Comparison of ENCODE assay signal across 8 mouse cellular contexts in the genomic region with DNA sequence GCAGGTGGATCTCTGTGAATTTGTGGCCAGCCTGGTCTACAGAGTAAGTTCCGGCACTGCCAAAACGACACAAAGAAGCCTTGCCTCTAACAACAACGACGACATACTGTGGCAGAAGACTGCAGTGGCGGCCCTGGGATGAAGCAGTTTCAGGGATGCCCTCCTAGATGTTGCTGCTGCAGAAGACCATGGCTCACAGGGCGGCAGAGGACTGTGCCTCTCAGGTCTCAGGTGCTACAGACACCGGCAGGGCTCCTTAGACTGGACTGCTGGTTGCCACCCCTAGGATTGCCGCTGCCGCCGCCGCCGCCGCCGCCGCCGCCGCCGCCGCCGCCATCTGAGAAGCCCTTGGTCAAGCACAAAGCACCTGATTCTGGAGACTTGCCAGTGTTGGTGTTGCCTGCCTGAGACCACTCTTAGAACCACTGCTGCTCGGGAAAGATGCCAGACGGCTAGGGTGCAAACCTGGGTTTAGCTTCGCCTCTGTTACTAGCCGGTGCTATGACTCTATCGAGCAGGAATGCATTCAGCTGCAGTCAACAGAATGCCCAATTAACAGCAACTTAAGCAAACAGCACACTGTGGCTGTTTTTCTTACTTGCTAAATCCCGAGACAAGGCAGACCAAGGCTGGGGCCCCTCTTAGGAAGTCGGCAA. TPM values are rescaled to one million over a fixed set of nuclear protein-coding genes. Genes with fewer than 3 reads are reported as not detected.
DNase-seq lines count a peak whose midpoint lies in the region; ATAC-seq lines count a peak whose summit lies in the region.

No protein-coding gene starts in this region.

- DNase-seq in kidney, adult 11 months, result no peak
- DNase-seq in midbrain, embryonic 11.5 days (ENCODE audit: low spot score, missing footprints), result peak; percentile 91
- no peak for DNase-seq in gastrocnemius, postnatal 25 days
- no peak for DNase-seq in ovary, postnatal 10 days (ENCODE audit: low spot score)

- ATAC-seq in kidney, embryonic 15.5 days (replicated peaks; ENCODE audit: low FRiP score), result no peak
- peak; percentile 53; the same call in 1 of the 2 replicates for ATAC-seq in forebrain, embryonic 12.5 days (ENCODE audit: low FRiP score)
- no peak for ATAC-seq in kidney, embryonic 16.5 days (ENCODE audit: low FRiP score, low TSS enrichment)
- no peak for ATAC-seq in midbrain, embryonic 11.5 days (ENCODE audit: low FRiP score)
- no peak for ATAC-seq in erythroid progenitor cell, adult 5-6 weeks (replicated peaks; ENCODE audit: low FRiP score, poor library complexity, severe bottlenecking)

- peak overlapping the region; percentile 26 for H3K4me3 ChIP-seq in kidney, embryonic 15.5 days (replicated peaks)
- H3K4me3 ChIP-seq in forebrain, embryonic 12.5 days (replicated peaks), result peak overlapping the region; percentile 28
- H3K4me3 ChIP-seq in kidney, embryonic 16.5 days (ENCODE audit: low read length), result peak overlapping the region; percentile 36
- H3K4me3 ChIP-seq in midbrain, embryonic 11.5 days (ENCODE audit: low read depth, low read length), result peak overlapping the region; percentile 11; the same call in 1 of the 2 replicates

- H3K4me2 ChIP-seq in kidney, embryonic 15.5 days, result peak overlapping the region; percentile 59
- H3K4me2 ChIP-seq in forebrain, embryonic 12.5 days, result peak overlapping the region; percentile 50
- peak overlapping the region; percentile 60 for H3K4me2 ChIP-seq in kidney, embryonic 16.5 days (replicated peaks; ENCODE audit: low read depth, low read length)
- H3K4me2 ChIP-seq in midbrain, embryonic 11.5 days, result peak overlapping the region; percentile 41

- H3K4me1 ChIP-seq in kidney, embryonic 15.5 days, result peaks cover 35% of the 10 kb centered on the region
- H3K4me1 ChIP-seq in forebrain, embryonic 12.5 days, result peaks cover 33% of the 10 kb centered on the region
- peaks cover 28% of the 10 kb centered on the region; the same call in 1 of the 2 replicates for H3K4me1 ChIP-seq in kidney, embryonic 16.5 days (ENCODE audit: insufficient read depth, low read length)
- peaks cover 3% of the 10 kb centered on the region; the same call in 1 of the 2 replicates for H3K4me1 ChIP-seq in midbrain, embryonic 11.5 days (ENCODE audit: control insufficient read depth, insufficient read depth, low read length)

- no peaks in the 10 kb centered on the region for H3K9me3 ChIP-seq in kidney, embryonic 15.5 days (replicated peaks)
- H3K9me3 ChIP-seq in forebrain, embryonic 12.5 days, result no peaks in the 10 kb centered on the region
- no peaks in the 10 kb centered on the region for H3K9me3 ChIP-seq in kidney, embryonic 16.5 days (ENCODE audit: low read length)
- H3K9me3 ChIP-seq in midbrain, embryonic 11.5 days (ENCODE audit: control insufficient read depth, low read length), result no peaks in the 10 kb centered on the region

- 0 out of 2 replicates have a peak, but pooled peaks cover 2% of the 10 kb centered on the region for H3K27me3 ChIP-seq in kidney, embryonic 15.5 days
- no peaks in the 10 kb centered on the region for H3K27me3 ChIP-seq in forebrain, embryonic 12.5 days
- no peaks in the 10 kb centered on the region for H3K27me3 ChIP-seq in kidney, embryonic 16.5 days (ENCODE audit: insufficient read depth, low read length)
- H3K27me3 ChIP-seq in midbrain, embryonic 11.5 days (ENCODE audit: control insufficient read depth, insufficient read depth, low read length), result no peaks in the 10 kb centered on the region

- 38% methylated on average over 27 of the region's 27 CpGs for WGBS in kidney, embryonic 15.5 days
- WGBS in forebrain, embryonic 12.5 days, result 41% methylated on average over 27 of the region's 27 CpGs
- WGBS in kidney, embryonic 16.5 days, result 33% methylated on average over 27 of the region's 27 CpGs
- 40% methylated on average over 27 of the region's 27 CpGs for WGBS in midbrain, embryonic 11.5 days

- H3K27ac ChIP-seq in kidney, embryonic 15.5 days, result 0 out of 2 replicates have a peak overlapping the region, but pooled peaks have one; percentile 37
- H3K27ac ChIP-seq in forebrain, embryonic 12.5 days, result peak overlapping the region; percentile 71
- H3K27ac ChIP-seq in kidney, embryonic 16.5 days (ENCODE audit: low read length), result no peak overlapping the region
- H3K27ac ChIP-seq in midbrain, embryonic 11.5 days (ENCODE audit: low read depth, low read length), result no peak overlapping the region

- H3K9ac ChIP-seq in kidney, embryonic 15.5 days, result 0 out of 2 replicates have a peak overlapping the region, but pooled peaks have one; percentile 11
- H3K9ac ChIP-seq in forebrain, embryonic 12.5 days, result peak overlapping the region; percentile 38; the same call in 1 of the 2 replicates
- peak overlapping the region; percentile 51 for H3K9ac ChIP-seq in kidney, embryonic 16.5 days (replicated peaks; ENCODE audit: low read length)
- H3K9ac ChIP-seq in midbrain, embryonic 11.5 days (ENCODE audit: low read length), result peak overlapping the region; percentile 6; the same call in 1 of the 2 replicates

- H3K36me3 ChIP-seq in kidney, embryonic 15.5 days, result no peaks in the 10 kb centered on the region
- no peaks in the 10 kb centered on the region for H3K36me3 ChIP-seq in forebrain, embryonic 12.5 days (replicated peaks)
- no peaks in the 10 kb centered on the region for H3K36me3 ChIP-seq in kidney, embryonic 16.5 days (ENCODE audit: insufficient read depth, low read length)
- H3K36me3 ChIP-seq in midbrain, embryonic 11.5 days (ENCODE audit: control insufficient read depth, insufficient read depth, low read length), result no peaks in the 10 kb centered on the region

RNA-seq across cellular contexts. Expression of gene Tubg2, which starts 15.4 kb away (rescaled TPM):
- 3.8 and 4.2 TPM in 2 replicates for polyA plus RNA-seq in kidney, embryonic 15.5 days (2015; fragmentation: Nextera tagmentation; extraction: Ambion mirVana)
- 7.6 and 8.3 TPM in 2 replicates for polyA plus RNA-seq in forebrain, embryonic 12.5 days (2016; fragmentation: Nextera tagmentation; extraction: Ambion mirVana)
- 4.2 and 4.5 TPM in 2 replicates for polyA plus RNA-seq in kidney, embryonic 16.5 days (2015; fragmentation: Nextera tagmentation; extraction: Ambion mirVana)
- polyA plus RNA-seq in midbrain, embryonic 11.5 days (2014; fragmentation: Nextera tagmentation; extraction: Ambion mirVana), result 3.4 and 5.1 TPM in 2 replicates
- total RNA-seq in erythroid progenitor cell, adult 5-6 weeks (2015; ENCODE audit: low replicate concordance), result not detected in 2 replicates
- not detected in 2 replicates for total RNA-seq in erythroid progenitor cell, adult 5-6 weeks (2017; ENCODE audit: low replicate concordance)
- total RNA-seq in gastrocnemius, postnatal 25 days (2021), result 1 to 10 TPM; 2.7 to 2.8 TPM

RNA-seq across cellular contexts. Expression of gene Tubg1, which starts 20.6 kb away (rescaled TPM):
- polyA plus RNA-seq in kidney, embryonic 15.5 days (2015; fragmentation: Nextera tagmentation; extraction: Ambion mirVana), result 86.3 and 99.6 TPM in 2 replicates
- polyA plus RNA-seq in forebrain, embryonic 12.5 days (2016; fragmentation: Nextera tagmentation; extraction: Ambion mirVana), result 103 and 108 TPM in 2 replicates
- 98.1 and 98.2 TPM in 2 replicates for polyA plus RNA-seq in kidney, embryonic 16.5 days (2015; fragmentation: Nextera tagmentation; extraction: Ambion mirVana)
- 96.3 and 108 TPM in 2 replicates for polyA plus RNA-seq in midbrain, embryonic 11.5 days (2014; fragmentation: Nextera tagmentation; extraction: Ambion mirVana)
- total RNA-seq in erythroid progenitor cell, adult 5-6 weeks (2015; ENCODE audit: low replicate concordance), result 29.3 and 38.2 TPM in 2 replicates
- total RNA-seq in erythroid progenitor cell, adult 5-6 weeks (2017; ENCODE audit: low replicate concordance), result 30.8 and 40.7 TPM in 2 replicates
- 10 to 100 TPM; 22.8 to 23.4 TPM for total RNA-seq in gastrocnemius, postnatal 25 days (2021)

RNA-seq across cellular contexts. Expression of gene Retreg3, which starts 20.6 kb away (rescaled TPM):
- polyA plus RNA-seq in kidney, embryonic 15.5 days (2015; fragmentation: Nextera tagmentation; extraction: Ambion mirVana), result 21.3 and 24.5 TPM in 2 replicates
- polyA plus RNA-seq in forebrain, embryonic 12.5 days (2016; fragmentation: Nextera tagmentation; extraction: Ambion mirVana), result 18.6 and 19.3 TPM in 2 replicates
- polyA plus RNA-seq in kidney, embryonic 16.5 days (2015; fragmentation: Nextera tagmentation; extraction: Ambion mirVana), result 21.9 and 23.2 TPM in 2 replicates
- polyA plus RNA-seq in midbrain, embryonic 11.5 days (2014; fragmentation: Nextera tagmentation; extraction: Ambion mirVana), result 11.0 and 11.4 TPM in 2 replicates
- total RNA-seq in erythroid progenitor cell, adult 5-6 weeks (2015; ENCODE audit: low replicate concordance), result 24.5 and 25.6 TPM in 2 replicates
- total RNA-seq in erythroid progenitor cell, adult 5-6 weeks (2017; ENCODE audit: low replicate concordance), result 38.7 and 57.9 TPM in 2 replicates
- total RNA-seq in gastrocnemius, postnatal 25 days (2021), result 10 to 100 TPM; 28.4 to 29.9 TPM

RNA-seq across cellular contexts. Expression of gene Cntnap1, which starts 30.0 kb away (rescaled TPM):
- polyA plus RNA-seq in kidney, embryonic 15.5 days (2015; fragmentation: Nextera tagmentation; extraction: Ambion mirVana), result 1.9 and 2.0 TPM in 2 replicates
- 0.46 and 0.57 TPM in 2 replicates for polyA plus RNA-seq in forebrain, embryonic 12.5 days (2016; fragmentation: Nextera tagmentation; extraction: Ambion mirVana)
- 2.2 TPM in 2 replicates for polyA plus RNA-seq in kidney, embryonic 16.5 days (2015; fragmentation: Nextera tagmentation; extraction: Ambion mirVana)
- 0.30 and 0.32 TPM in 2 replicates for polyA plus RNA-seq in midbrain, embryonic 11.5 days (2014; fragmentation: Nextera tagmentation; extraction: Ambion mirVana)
- not detected in 2 replicates for total RNA-seq in erythroid progenitor cell, adult 5-6 weeks (2015; ENCODE audit: low replicate concordance)
- not detected in 2 replicates for total RNA-seq in erythroid progenitor cell, adult 5-6 weeks (2017; ENCODE audit: low replicate concordance)
- 1 to 10 TPM in 1 of 2 experiments, under 1 TPM in 1; 0.99 to 2.2 TPM for total RNA-seq in gastrocnemius, postnatal 25 days (2021)

RNA-seq across cellular contexts. Expression of gene Plekhh3, which starts 30.9 kb away (rescaled TPM):
- 17.0 and 18.6 TPM in 2 replicates for polyA plus RNA-seq in kidney, embryonic 15.5 days (2015; fragmentation: Nextera tagmentation; extraction: Ambion mirVana)
- polyA plus RNA-seq in forebrain, embryonic 12.5 days (2016; fragmentation: Nextera tagmentation; extraction: Ambion mirVana), result 9.2 and 9.6 TPM in 2 replicates
- 18.7 and 19.2 TPM in 2 replicates for polyA plus RNA-seq in kidney, embryonic 16.5 days (2015; fragmentation: Nextera tagmentation; extraction: Ambion mirVana)
- polyA plus RNA-seq in midbrain, embryonic 11.5 days (2014; fragmentation: Nextera tagmentation; extraction: Ambion mirVana), result 5.8 and 7.2 TPM in 2 replicates
- not detected in 2 replicates for total RNA-seq in erythroid progenitor cell, adult 5-6 weeks (2015; ENCODE audit: low replicate concordance)
- not detected in 2 replicates for total RNA-seq in erythroid progenitor cell, adult 5-6 weeks (2017; ENCODE audit: low replicate concordance)
- 10 to 100 TPM; 18.4 to 24.0 TPM for total RNA-seq in gastrocnemius, postnatal 25 days (2021)

Comparison
In these comparisons a context has a peak if more than half of its experiments do, and no peak if none do; other contexts are left out.
1. H3K27ac ChIP-seq: peak in kidney, embryonic 15.5 days (single experiment) and forebrain, embryonic 12.5 days (single experiment); none in kidney, embryonic 16.5 days (single experiment) and midbrain, embryonic 11.5 days (single experiment).
2. Peak in every context shown above with its lines, with median percentiles within 50 percentile points of each other: H3K4me2 ChIP-seq, H3K4me3 ChIP-seq and H3K9ac ChIP-seq.